Mouse (Mus musculus) central nervous system, embryonic 14 days (tissue): ENCODE results near the gene Epn2. TPM values are rescaled to one million over a fixed set of nuclear protein-coding genes. Genes with fewer than 3 reads are reported as not detected.

Source experiments
- polyA plus RNA-seq: library from polyadenylated mRNA; depleted of rRNA; stranded (reverse); fragments of >200 nt; gene quantifications from 2 replicates; pipeline ENCODE4 v1.2.3, GENCODE M21; 2012; rRNA removed

The Epn2 gene
- polyA plus RNA-seq: 54.7 and 58.4 TPM in 2 replicates

GRCm38 (mm10) chr11:61578983-61579877 lies at the start of gene Epn2:
Gene Epn2 (minus strand): TSS chr11:61579687.

GRCm38 (mm10) chr11:61504713-61505257 lies 74.7 kb downstream of the Epn2 start, which contains the start of gene B9d1:
Gene B9d1 (plus strand): TSS chr11:61505144.

GRCm38 (mm10) chr11:61494129-61494997 lies 85.1 kb downstream of the Epn2 start, which contains the start of gene Mapk7:
Gene Mapk7 (minus strand): TSS chr11:61494406.

DNA sequence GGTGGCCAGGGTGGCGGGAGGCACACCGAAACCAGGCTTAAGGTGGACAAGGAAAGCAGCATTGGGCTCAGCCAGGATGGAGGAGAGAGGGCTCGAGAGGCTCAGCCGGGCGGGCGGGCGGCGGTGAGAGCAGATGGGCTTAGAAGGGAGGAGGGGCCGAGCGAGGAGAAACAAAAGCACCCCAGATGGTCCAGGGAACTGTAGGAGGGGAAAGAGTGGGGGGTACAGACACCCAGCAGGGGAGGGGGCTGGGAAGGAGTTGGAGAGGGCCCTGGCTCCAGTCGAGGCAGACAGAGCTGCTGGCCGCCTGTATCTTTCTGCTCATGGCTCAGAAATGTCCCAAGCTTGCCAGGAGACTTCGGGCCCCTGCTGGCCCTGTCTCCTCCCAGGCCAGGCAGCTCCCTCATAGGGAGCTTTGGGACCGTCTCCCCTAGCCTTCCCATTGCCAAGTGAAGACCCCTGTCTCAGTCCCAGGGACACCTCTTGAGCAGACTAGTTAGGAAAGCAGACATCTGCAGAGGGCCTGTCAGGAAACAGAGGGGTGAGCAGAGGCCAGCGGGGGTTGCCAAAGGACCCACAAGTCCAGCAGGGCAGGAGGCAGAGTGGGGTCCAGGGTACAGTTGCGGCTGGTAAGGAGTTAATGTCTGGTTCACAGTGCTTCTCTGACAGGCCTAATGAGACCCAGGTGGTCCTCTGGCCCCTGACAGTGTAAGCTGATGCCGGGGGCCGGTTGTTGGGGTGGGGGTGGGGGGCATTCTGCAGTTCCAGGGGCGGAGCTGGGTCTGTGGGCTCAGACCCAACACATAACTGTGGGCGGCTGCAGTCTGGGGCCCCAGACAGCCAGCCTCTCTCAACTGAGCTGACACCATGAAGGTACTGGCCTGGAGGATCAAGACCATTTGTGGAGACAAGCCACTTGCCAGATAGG lies 94.6 kb downstream of the Epn2 start, which contains the start of gene Mfap4:
Mfap4 (plus strand) TSS at position 819 of the 928 bp plus-strand sequence.

Other genes starting within 250 kb of the Epn2 start
- gene Slc47a2, start 236.8 kb downstream of the Epn2 start, polyA plus RNA-seq: 0.02 and 0.10 TPM in 2 replicates
- 0.29 and 0.36 TPM in 2 replicates for gene Slc47a1, start 201.3 kb downstream of the Epn2 start, polyA plus RNA-seq
- 67.9 TPM in 2 replicates for gene Rnf112, start 125.6 kb downstream of the Epn2 start, polyA plus RNA-seq
- gene Mfap4, start 94.3 kb downstream of the Epn2 start, polyA plus RNA-seq: 116 and 195 TPM in 2 replicates
- 114 and 118 TPM in 2 replicates for gene Mapk7, start 85.3 kb downstream of the Epn2 start, polyA plus RNA-seq
- gene B9d1, start 74.5 kb downstream of the Epn2 start, polyA plus RNA-seq: 50.0 and 58.5 TPM in 2 replicates
- 4.3 and 5.0 TPM in 2 replicates for gene Grap, start 73.6 kb upstream of the Epn2 start, polyA plus RNA-seq
- gene Fam83g, start 104.4 kb upstream of the Epn2 start, polyA plus RNA-seq: 0.27 and 0.56 TPM in 2 replicates
- 0.04 and 0.10 TPM in 2 replicates for gene Slc5a10, start 141.1 kb upstream of the Epn2 start, polyA plus RNA-seq
- gene Prpsap2, start 182.4 kb upstream of the Epn2 start, polyA plus RNA-seq: 57.9 and 71.5 TPM in 2 replicates